Mouse (Mus musculus) kidney, embryonic 15.5 days (tissue): Measurements from ENCODE around the gene Hopx. TPM values are rescaled to one million over a fixed set of nuclear protein-coding genes. Genes with fewer than 3 reads are reported as not detected.
"Not testable (repeated sequence)": the region's sequence is repeated elsewhere in the genome, so short reads cannot be mapped to it uniquely, and the experiment has no call there.

ENCODE experiments used
- ATAC-seq: fragments of 200-750 bp; cut with Nextera tagmentation; replicated peaks from 2 replicates; pipeline ENCODE4 v1.8.0; 2017; ENCODE audit warnings: moderate TSS enrichment; ENCODE audit not compliant: low FRiP score
- H3K27ac ChIP-seq: fragments of 300-500 bp; sonication (generic); 2 replicates; pipeline ENCODE4 v1.5.1; 2015; ENCODE audit warnings: mild to moderate bottlenecking, inconsistent platforms
- H3K27me3 ChIP-seq: fragments of 300-500 bp; sonication (generic); 2 replicates; pipeline ENCODE4 v1.6.1; 2015; ENCODE audit warnings: inconsistent platforms
- H3K36me3 ChIP-seq: fragments of 300-500 bp; sonication (generic); 2 replicates; pipeline ENCODE4 v1.6.1; 2015; ENCODE audit warnings: inconsistent platforms
- H3K4me1 ChIP-seq: fragments of 300-500 bp; sonication (generic); 2 replicates; pipeline ENCODE4 v1.6.1; 2015; ENCODE audit warnings: inconsistent platforms
- H3K4me2 ChIP-seq: fragments of 300-500 bp; sonication (generic); 2 replicates; pipeline ENCODE4 v1.6.1; 2015; ENCODE audit warnings: moderate library complexity, mild to moderate bottlenecking, inconsistent platforms
- H3K4me3 ChIP-seq: fragments of 300-500 bp; sonication (generic); replicated peaks from 2 replicates; pipeline ENCODE4 v1.5.1; 2015; ENCODE audit warnings: mild to moderate bottlenecking, inconsistent platforms
- H3K9ac ChIP-seq: fragments of 300-500 bp; sonication (generic); 2 replicates; pipeline ENCODE4 v1.6.1; 2015; ENCODE audit warnings: mild to moderate bottlenecking, inconsistent platforms
- H3K9me3 ChIP-seq: fragments of 300-500 bp; sonication (generic); replicated peaks from 2 replicates; pipeline ENCODE4 v1.6.1; 2016; ENCODE audit warnings: inconsistent platforms
- WGBS: fragments of 180-500 bp; shearing (Covaris S2); methylation state at CpG from one replicate; pipeline ENCODE4 v1.1.7; 2015; ENCODE audit warnings: mixed read lengths; 5-methylcytosine and 5-hydroxymethylcytosine counted together
- polyA plus RNA-seq: library from polyadenylated mRNA; unstranded; fragments of >200 nt; fragmentation: Nextera tagmentation; extraction: Ambion mirVana; gene quantifications from 2 replicates; pipeline ENCODE4 v1.2.1, GENCODE M21; 2015

Hopx gene
- polyA plus RNA-seq, 1 experiment from 2014 or later: 1.7 TPM

- Histone ChIP-seq H3K9me3 (no peaks in the 10 kb centered on the region), H3K4me1 (peaks cover 17% of the 10 kb centered on the region), H3K27ac (no peak overlapping the region), H3K27me3 (no peaks in the 10 kb centered on the region), H3K9ac (no peak overlapping the region), H3K36me3 (no peaks in the 10 kb centered on the region), H3K4me2 (no peak overlapping the region), H3K4me3 (no peak overlapping the region)
- whole genome bisulfite sequencing: 75% methylated on average over 3 of the region's 3 CpGs
- no peak for ATAC-seq
These were observed 1.1 kb downstream of the Hopx start for GRCm38 (mm10) chr5:77113773-77114172.

- no peaks in the 10 kb centered on the region for H3K36me3 ChIP-seq
- H3K9ac ChIP-seq: no peak overlapping the region
- WGBS: 50% methylated on average over 2 of the region's 2 CpGs
- no peak overlapping the region for H3K4me3 ChIP-seq
- ATAC-seq: no peak
- peaks cover 17% of the 10 kb centered on the region for H3K4me1 ChIP-seq
- H3K4me2 ChIP-seq: no peak overlapping the region
- no peaks in the 10 kb centered on the region for H3K9me3 ChIP-seq
- no peaks in the 10 kb centered on the region for H3K27me3 ChIP-seq
- H3K27ac ChIP-seq: no peak overlapping the region
These were observed 2.9 kb downstream of the Hopx start for GRCm38 (mm10) chr5:77112066-77112465.

GRCm38 (mm10) chr5:77109814-77110213 lies 5.1 kb downstream of the Hopx start:
- Histone ChIP-seq H3K4me2 (no peak overlapping the region), H3K27ac (no peak overlapping the region), H3K4me1 (peaks cover 4% of the 10 kb centered on the region), H3K9ac (no peak overlapping the region), H3K36me3 (no peaks in the 10 kb centered on the region), H3K9me3 (no peaks in the 10 kb centered on the region), H3K27me3 (no peaks in the 10 kb centered on the region), H3K4me3 (no peak overlapping the region)
- ATAC-seq: no peak
- 80% methylated on average over 2 of the region's 2 CpGs for WGBS

GRCm38 (mm10) chr5:77108806-77109205 lies 6.1 kb downstream of the Hopx start:
- Histone ChIP-seq H3K4me2 (no peak overlapping the region), H3K27ac (no peak overlapping the region), H3K36me3 (no peaks in the 10 kb centered on the region), H3K9ac (no peak overlapping the region), H3K9me3 (no peaks in the 10 kb centered on the region), H3K4me1 (no peaks in the 10 kb centered on the region), H3K4me3 (no peak overlapping the region), H3K27me3 (no peaks in the 10 kb centered on the region)
- WGBS: 91% methylated on average over 6 of the region's 6 CpGs
- ATAC-seq: no peak

- Histone ChIP-seq H3K9me3 (no peaks in the 10 kb centered on the region), H3K36me3 (no peaks in the 10 kb centered on the region), H3K4me3 (no peak overlapping the region), H3K27me3 (no peaks in the 10 kb centered on the region), H3K9ac (no peak overlapping the region), H3K4me2 (no peak overlapping the region), H3K27ac (no peak overlapping the region), H3K4me1 (no peaks in the 10 kb centered on the region)
- WGBS: 79% methylated on average over 11 of the region's 11 CpGs
- no peak for ATAC-seq
These were observed 7.6 kb downstream of the Hopx start for GRCm38 (mm10) chr5:77107146-77107822.

- Histone ChIP-seq H3K4me2 (no peak overlapping the region), H3K4me1 (peaks cover 6% of the 10 kb centered on the region), H3K9ac (no peak overlapping the region), H3K4me3 (no peak overlapping the region), H3K9me3 (no peaks in the 10 kb centered on the region), H3K36me3 (no peaks in the 10 kb centered on the region), H3K27ac (no peak overlapping the region), H3K27me3 (no peaks in the 10 kb centered on the region)
- 87% methylated on average over 15 of the region's 15 CpGs for WGBS
- no peak for ATAC-seq
These were observed 12.2 kb downstream of the Hopx start for GRCm38 (mm10) chr5:77102522-77103365.

- 56% methylated on average over 6 of the region's 6 CpGs for WGBS
- Histone ChIP-seq H3K27me3 (peaks cover 6% of the 10 kb centered on the region), H3K4me3 (no peak overlapping the region), H3K36me3 (no peaks in the 10 kb centered on the region), H3K4me2 (no peak overlapping the region), H3K4me1 (peaks cover 20% of the 10 kb centered on the region), H3K9me3 (no peaks in the 10 kb centered on the region), H3K27ac (no peak overlapping the region), H3K9ac (no peak overlapping the region)
- no peak for ATAC-seq
These were observed 14.2 kb downstream of the Hopx start for GRCm38 (mm10) chr5:77100691-77101090.

GRCm38 (mm10) chr5:77099997-77100380 lies 14.9 kb downstream of the Hopx start:
- Histone ChIP-seq H3K27me3 (peaks cover 7% of the 10 kb centered on the region), H3K27ac (no peak overlapping the region), H3K4me2 (no peak overlapping the region), H3K9ac (no peak overlapping the region), H3K4me1 (peaks cover 26% of the 10 kb centered on the region), H3K9me3 (no peaks in the 10 kb centered on the region), H3K36me3 (no peaks in the 10 kb centered on the region), H3K4me3 (no peak overlapping the region)
- ATAC-seq: no peak
- 79% methylated on average over 6 of the region's 6 CpGs for WGBS

- WGBS: 52% methylated on average over 11 of the region's 11 CpGs
- no peak overlapping the region for H3K27ac ChIP-seq
- ATAC-seq: no peak
These were observed 15.5 kb downstream of the Hopx start for GRCm38 (mm10) chr5:77099317-77099996.

GRCm38 (mm10) chr5:77098874-77099273 lies 16.0 kb downstream of the Hopx start:
- Histone ChIP-seq H3K27me3 (peaks cover 10% of the 10 kb centered on the region), H3K4me2 (no peak overlapping the region), H3K4me1 (peaks cover 35% of the 10 kb centered on the region), H3K27ac (no peak overlapping the region), H3K36me3 (no peaks in the 10 kb centered on the region), H3K9me3 (no peaks in the 10 kb centered on the region), H3K9ac (no peak overlapping the region), H3K4me3 (no peak overlapping the region)
- 81% methylated on average over 3 of the region's 3 CpGs for WGBS
- ATAC-seq: no peak

More at GRCm38 (mm10) chr5:77099317-77099996, 15.5 kb downstream of the Hopx start:
- Histone ChIP-seq H3K36me3 (no peaks in the 10 kb centered on the region), H3K27me3 (peaks cover 7% of the 10 kb centered on the region), H3K4me2 (no peak overlapping the region), H3K4me3 (no peak overlapping the region), H3K9me3 (no peaks in the 10 kb centered on the region), H3K9ac (no peak overlapping the region), H3K4me1 (peaks cover 30% of the 10 kb centered on the region)

GRCm38 (mm10) chr5:77097686-77098085 lies 17.2 kb downstream of the Hopx start:
- ATAC-seq: no peak
- Histone ChIP-seq H3K27me3 (peaks cover 12% of the 10 kb centered on the region), H3K27ac (no peak overlapping the region)

GRCm38 (mm10) chr5:77096194-77096593 lies 18.7 kb downstream of the Hopx start:
- H3K27me3 ChIP-seq: peaks cover 12% of the 10 kb centered on the region
- WGBS: 83% methylated on average over 3 of the region's 3 CpGs
- not testable (repeated sequence) for H3K9ac ChIP-seq, H3K27ac ChIP-seq, H3K4me2 ChIP-seq, H3K9me3 ChIP-seq, H3K4me3 ChIP-seq, ATAC-seq, H3K36me3 ChIP-seq
- H3K4me1 ChIP-seq: peaks cover 36% of the 10 kb centered on the region

More at GRCm38 (mm10) chr5:77097686-77098085, 17.2 kb downstream of the Hopx start:
- Histone ChIP-seq H3K9me3 (no peaks in the 10 kb centered on the region), H3K4me2 (no peak overlapping the region), H3K36me3 (no peaks in the 10 kb centered on the region), H3K4me1 (peaks cover 36% of the 10 kb centered on the region), H3K4me3 (no peak overlapping the region), H3K9ac (no peak overlapping the region)
- 25% methylated on average over 6 of the region's 6 CpGs for WGBS
